In genomic region chr19:16367218-16367617, GRCm38 (mm10) we compare ENCODE assay signal across 12 mouse cellular contexts.
DNase-seq lines count a peak whose midpoint lies in the region; ATAC-seq and TF ChIP-seq lines count a peak whose summit lies in the region.
"Had no signal": no experiment of that assay in that cellular context is flagged by ENCODE, and none has a peak within 500 bp of the region (broad histone marks: within the 10 kb centered on the region; RNA-seq: fewer than 3 reads in every experiment).

No protein-coding gene starts in this region.

- ATAC-seq in erythroid progenitor cell, adult 5-6 weeks (replicated peaks; ENCODE audit: low FRiP score, poor library complexity, severe bottlenecking) = no peak

- no peak for TF ChIP-seq POLR2A in liver, adult 2 months (IDR thresholded peaks at IDR 0.05; ENCODE audit: extremely low read depth, insufficient read depth, low read length)

- peaks cover 5% of the 10 kb centered on the region; the same call in 1 of the 2 replicates for H3K79me2 ChIP-seq in liver, adult 2 months (ENCODE audit: control insufficient read depth, insufficient read depth, low read length)

- H3K4me3 ChIP-seq in liver, adult 2 months (ENCODE audit: insufficient read depth, low read depth, low read length) = peak overlapping the region; percentile 20; the same call in 1 of the 2 replicates
- H3K4me3 ChIP-seq: embryonic facial prominence, embryonic 15.5 days; midbrain, embryonic 12.5 days had no signal

- intact Hi-C loops in gastrocnemius, postnatal 14 days (cut with DNase I; ENCODE audit: low total_unique reads) = no loop called here

- H3K27ac ChIP-seq in liver, adult 2 months (replicated peaks; ENCODE audit: insufficient read depth, low read depth, low read length) = 0 out of 2 replicates have a peak overlapping the region, but pooled peaks have one; percentile 1
- H3K27ac ChIP-seq: embryonic facial prominence, embryonic 15.5 days; midbrain, embryonic 12.5 days had no signal

- TF ChIP-seq CTCF in liver, adult 2 months (IDR thresholded peaks at IDR 0.05; ENCODE audit: low read depth, low read length) = no peak

- H3K27me3 ChIP-seq in liver, adult 2 months (ENCODE audit: control insufficient read depth, insufficient read depth, low read length) = no peaks in the 10 kb centered on the region
- H3K27me3 ChIP-seq: embryonic facial prominence, embryonic 15.5 days; midbrain, embryonic 12.5 days had no signal

- H3K4me1 ChIP-seq in liver, adult 2 months (ENCODE audit: control insufficient read depth, insufficient read depth, low read length) = peaks cover 10% of the 10 kb centered on the region

- H3K9ac ChIP-seq in liver, adult 2 months (ENCODE audit: low read depth, low read length) = no peak overlapping the region
- H3K9ac ChIP-seq: embryonic facial prominence, embryonic 15.5 days; midbrain, embryonic 12.5 days had no signal

- 39% methylated on average over 10 of the region's 10 CpGs for WGBS in liver, adult 2 months

- DNase-seq in liver, adult 2 months (ENCODE audit: extremely low read depth, low read depth, low spot score) = peak; percentile 93
- DNase-seq in liver = no peak
- peak; percentile 40 for DNase-seq in brain, adult 2 months (ENCODE audit: low read depth, low spot score)
- peak; percentile 19 for DNase-seq in gastrocnemius, postnatal 14 days
- peak; percentile 49 for DNase-seq in lung, postnatal 36 days
- no peak for DNase-seq in yolk sac, embryonic 10.5 days (ENCODE audit: low spot score)
- DNase-seq in cerebellum, adult 11 months = no peak
- DNase-seq: heart, postnatal 10 days; right cerebral cortex, postnatal 14 days had no signal

- no peaks in the 10 kb centered on the region for H3K36me3 ChIP-seq in liver, adult 2 months (ENCODE audit: control insufficient read depth, insufficient read depth, low read length)
- H3K36me3 ChIP-seq: embryonic facial prominence, embryonic 15.5 days; midbrain, embryonic 12.5 days had no signal

Comparison
In these comparisons a context has a peak if more than half of its experiments do, and no peak if none do; other contexts are left out.
1. DNase-seq: peak in liver, adult 2 months (single experiment), brain, adult 2 months (single experiment), gastrocnemius, postnatal 14 days (single experiment) and lung, postnatal 36 days (single experiment); none in liver (single experiment), yolk sac, embryonic 10.5 days (single experiment) and cerebellum, adult 11 months (single experiment).